Mouse (Mus musculus) cerebellum, adult 18-20 months (tissue): ENCODE measurements around the gene Arhgap9.

ENCODE experiments used
- DNase-seq, 2 experiments: peaks; one replicate each; pipeline ENCODE4 v3.0.0; 2021

The Arhgap9 gene

DNA sequence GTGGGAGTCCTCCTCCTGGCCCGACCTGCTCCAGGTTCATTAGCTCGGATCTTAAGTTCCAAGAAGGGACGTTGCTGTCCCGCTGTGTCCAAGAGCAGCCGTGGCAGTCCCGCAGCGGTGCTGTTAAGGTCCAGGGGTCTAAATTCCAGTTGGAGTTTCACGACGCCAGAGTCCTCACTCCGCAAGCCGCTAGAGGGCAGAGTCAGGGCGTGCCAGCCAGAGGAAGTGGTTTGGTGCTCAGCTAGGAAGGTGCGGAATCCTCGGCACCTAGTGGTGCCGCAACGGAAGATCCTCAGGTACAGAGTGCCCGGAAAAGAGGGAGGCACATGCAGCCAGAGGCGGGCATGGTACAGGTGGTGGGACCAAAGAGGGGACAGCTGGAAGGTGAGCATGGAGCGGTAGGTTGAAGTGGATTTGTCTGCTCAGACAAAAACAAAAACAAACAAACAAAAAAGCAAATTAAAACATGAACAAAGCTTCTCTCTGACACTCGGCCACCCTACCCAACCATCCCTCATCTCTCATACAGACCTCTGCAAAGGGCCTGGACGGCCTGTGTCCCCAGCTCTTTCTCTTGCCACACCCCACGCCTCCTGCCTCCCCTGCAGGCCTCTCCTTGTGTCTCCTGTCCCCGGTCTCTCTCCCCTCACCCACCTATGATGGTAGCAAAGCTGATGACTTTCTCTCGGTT is 29.0 kb downstream of the Arhgap9 start:
- DNase-seq = peak; percentile 84 to 85

DNA sequence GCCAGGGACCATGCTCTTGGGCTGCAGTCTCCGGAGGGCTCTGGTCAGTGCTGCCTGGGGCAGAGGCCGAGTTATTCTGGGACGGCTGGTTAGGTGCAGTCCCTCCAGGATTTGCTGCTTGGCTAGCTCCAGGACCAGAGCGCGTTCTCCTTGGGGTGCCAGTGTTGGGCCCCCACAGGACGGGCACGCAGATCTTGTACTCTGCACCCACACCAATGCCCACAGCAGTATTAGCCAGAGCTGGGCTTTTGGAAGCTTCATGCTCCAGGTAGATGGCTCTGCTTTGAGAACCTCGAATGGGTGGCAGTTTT is 29.5 kb downstream of the Arhgap9 start:
- no peak for DNase-seq

DNA sequence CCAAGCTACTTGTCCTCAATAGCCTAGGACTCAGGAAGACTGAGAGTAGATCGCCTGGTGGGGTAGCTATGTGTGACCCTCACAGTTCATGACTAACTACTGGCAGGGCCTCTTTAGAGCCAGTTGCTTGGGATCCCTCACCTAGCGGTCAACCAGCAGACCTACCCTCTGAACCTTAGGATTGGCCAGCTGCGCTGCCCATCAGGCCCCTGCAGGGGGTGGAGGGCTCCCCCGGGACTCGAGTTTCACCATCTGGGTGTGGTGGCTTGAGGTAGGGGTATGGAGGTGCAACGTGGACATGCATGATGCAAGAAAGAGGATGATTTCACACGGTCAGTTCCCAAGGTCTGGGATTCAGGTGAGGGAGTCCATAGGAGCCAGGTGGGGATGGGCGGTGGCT is 30.0 kb downstream of the Arhgap9 start:
- no peak for DNase-seq

DNA sequence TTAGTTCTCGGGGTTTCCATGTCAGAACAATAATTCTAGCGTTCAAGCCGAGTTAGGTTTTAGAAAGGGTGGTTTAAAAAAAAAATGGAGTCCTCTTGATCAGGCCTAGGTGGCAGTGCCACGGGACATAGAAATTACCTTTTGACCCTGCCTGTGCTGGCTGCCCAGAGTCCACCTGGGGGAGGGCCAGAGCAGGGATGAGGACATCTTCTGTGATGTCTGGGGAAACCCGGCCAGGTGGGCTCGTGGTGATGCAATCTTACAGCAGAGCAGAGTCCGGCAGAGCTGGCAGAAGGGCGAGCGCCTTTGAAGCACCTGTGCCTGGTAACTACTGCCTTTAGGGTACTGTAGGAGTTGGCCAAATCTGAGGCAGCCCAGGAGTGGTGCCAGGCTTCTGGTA is 30.4 kb downstream of the Arhgap9 start:
- no peak for DNase-seq

DNA sequence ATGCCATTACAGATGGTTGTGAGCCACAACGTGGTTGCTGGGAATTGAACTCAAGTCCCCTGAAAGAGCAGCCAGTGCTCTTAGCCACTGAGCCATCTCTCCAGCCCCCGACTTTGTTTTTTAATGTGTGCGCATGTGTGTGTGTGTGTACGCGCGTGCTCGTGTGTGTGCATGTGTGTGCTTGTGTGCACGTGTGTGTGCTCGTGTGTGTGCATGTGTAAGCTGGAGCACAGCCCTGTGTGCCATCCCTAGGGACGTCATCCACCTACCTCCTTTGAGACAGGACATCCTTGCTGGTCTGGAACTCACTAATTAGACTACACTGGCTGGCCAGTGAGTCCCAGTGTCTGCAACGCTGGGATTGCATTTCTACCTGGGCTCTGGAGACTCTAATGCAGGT is 31.0 kb downstream of the Arhgap9 start:
- DNase-seq = no peak

DNA sequence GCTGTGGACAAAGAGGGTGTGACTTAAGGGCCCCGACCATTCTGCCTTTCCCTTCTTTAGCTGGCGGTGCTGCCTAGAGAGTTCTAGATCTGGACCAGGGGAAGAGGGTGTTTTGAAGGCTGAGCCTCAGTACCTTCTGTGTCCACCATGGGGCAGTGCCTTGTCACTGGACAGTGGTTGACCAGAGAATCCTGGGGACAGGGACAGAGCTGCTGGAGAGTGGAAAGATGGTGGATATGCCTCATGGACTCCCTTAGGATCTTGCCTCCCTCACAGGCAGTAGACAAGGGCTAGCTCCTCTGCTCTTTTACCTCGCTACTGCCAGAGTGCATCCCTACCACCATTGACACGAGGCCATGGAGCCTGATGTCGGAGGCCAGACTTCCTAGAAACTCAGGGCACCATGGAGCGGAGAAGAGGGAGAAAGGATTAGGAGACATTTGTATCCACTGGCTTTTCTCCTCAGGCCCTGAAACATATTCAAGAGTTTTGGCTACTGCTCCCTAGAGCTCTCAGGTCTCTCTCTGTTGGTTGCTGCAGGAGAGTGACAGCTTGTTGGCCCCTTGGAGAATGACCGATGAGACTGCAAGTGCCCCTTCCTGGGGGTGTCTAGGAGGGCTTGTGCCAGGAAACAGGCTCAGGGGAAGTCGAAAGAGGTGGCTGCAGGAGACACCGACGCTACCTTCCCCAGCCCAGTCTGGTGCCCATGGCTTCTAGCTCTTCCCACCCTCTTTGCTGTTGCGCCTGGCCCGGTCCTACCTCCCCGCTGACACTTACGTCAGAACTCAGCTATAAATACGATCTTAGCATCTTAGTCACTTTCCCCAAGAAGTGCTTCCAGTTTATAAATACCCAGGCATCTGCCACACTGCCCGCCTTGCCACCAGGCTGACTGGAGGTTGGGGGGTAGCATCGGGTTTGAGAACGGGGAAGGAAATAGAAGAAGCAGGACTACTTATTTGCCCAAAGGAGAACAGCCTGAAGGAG is 32.4 kb downstream of the Arhgap9 start, which contains the start of gene Inhbe:
Gene Inhbe (minus strand): TSS at position 503 of the 987 bp plus-strand sequence.
- DNase-seq = peak; percentile 58 to 70

DNA sequence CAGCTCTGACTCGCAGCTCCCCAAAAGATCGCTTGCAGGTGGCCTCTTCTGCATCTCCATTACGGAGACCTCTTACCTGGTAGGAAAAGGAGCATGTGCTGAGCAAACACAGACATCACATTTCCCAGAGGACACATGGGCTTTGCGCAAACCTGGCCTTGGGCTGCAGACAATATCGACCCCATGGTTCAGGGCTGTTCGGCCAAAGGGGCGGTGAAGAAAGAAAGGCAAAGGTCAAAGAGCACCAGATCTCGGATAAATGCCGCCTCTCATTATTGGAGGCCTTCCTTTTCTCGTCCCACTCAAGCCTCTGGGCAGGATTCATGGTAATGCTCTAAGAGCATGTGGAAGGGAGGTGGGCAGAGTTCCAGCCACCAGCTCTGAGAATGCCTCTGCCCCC is 33.6 kb downstream of the Arhgap9 start:
- DNase-seq = no peak

DNA sequence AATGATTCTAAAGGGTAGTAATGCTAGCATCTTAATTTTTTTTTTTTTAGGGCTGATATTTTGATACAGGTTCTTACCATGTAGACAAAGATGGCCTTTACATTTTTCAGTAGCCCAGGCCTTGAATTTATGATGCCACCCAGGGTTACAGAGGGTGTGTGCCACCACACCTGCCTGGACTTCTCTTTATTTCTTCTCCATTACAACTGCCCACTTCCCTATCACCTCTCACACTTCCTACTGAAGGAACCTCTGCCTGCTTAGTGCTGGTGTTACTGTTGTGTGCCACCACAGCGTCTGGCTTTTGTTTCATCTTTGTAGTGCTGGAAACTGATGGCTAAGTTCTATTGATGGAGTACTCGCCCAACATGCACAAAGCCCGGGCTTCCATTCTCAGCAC is 39.0 kb downstream of the Arhgap9 start:
- no peak for DNase-seq

DNA sequence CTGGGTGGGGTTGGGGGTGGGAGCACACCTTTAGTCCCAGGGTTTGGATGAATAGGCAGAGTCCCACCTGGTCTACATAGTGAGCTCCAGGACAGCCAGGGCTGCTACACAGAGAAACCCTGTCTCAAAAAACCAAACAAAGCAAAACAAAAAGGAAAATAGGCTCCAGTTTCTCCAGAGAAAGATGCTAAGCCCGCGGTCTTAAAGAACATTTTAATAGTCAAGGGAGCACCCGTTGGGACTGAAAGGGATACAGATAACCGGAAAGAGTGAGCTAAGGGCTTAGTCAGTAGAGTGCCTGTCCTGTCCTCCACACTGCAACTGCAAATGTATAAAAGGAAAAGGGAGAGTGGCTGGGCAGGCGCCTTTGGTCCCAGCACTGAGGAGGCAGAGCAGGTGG is 45.4 kb downstream of the Arhgap9 start:
- DNase-seq = no peak

DNA sequence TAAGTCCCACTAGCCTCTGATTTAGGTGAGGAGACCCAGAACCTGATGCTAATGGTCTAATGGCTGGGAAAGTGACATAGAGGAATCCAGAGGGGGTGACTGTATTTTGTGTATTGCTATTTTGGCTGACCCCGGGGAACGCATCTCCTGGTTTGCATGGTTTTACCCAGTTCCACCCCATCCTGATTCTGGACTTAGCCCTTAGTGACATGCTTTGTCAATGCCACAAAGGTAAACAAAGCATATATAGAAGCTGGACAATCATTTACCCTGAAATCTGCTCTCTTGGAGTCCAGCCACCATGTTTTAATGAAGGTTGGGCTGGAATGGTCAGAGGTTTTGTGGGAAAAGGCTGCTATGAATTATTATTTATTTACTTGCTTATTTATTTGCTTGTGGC is 46.5 kb downstream of the Arhgap9 start:
- DNase-seq = no peak

DNA sequence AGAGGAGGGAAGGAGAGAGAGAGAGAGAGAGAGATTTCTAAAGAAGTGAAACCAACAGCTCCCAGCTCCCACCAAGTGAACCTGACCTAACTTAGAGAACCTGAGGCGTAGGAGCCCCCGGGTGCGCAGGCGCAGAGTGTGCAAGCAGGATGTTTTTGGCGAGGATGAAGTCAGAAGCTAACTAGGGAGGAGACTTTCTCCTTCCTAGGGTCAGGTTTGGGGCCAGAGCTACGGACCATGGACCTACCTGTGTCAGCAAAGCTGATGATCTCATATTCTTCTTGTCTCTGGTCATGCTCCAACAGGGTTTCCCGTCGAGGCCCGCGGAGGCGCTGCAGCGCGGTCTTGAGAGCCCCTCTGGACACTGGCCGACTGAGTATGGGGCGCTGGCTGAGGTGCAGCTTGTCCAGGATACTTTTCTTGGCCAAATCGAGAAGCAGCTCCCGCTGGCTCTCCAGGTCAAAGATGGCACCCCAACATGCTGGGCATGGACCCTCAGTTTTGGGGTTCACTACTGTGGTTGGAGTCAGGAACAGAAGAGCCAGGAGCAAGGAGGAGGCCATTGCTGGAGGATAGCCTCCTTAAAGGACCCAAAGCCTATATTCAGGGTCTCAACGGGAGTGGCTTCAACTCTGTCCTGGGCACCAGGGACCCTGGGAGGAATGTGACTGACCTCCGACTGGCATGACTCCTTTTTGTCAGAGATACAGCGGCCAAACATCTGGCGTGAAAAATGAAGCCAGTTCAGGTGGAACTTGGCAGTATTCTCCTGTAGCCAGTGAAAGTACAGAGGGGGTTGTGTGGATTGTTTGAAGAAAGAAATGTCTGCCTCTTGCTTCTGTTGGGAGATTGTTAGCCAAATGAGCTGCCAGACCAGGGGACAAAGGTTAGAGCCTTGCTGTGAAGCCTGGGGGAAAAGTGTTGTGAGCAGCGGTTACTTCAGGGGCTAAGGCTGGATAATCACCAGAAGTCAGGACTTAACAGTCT is 48.4 kb downstream of the Arhgap9 start, which contains the start of gene Inhbc:
Gene Inhbc (minus strand): TSS at position 598 of the 987 bp plus-strand sequence.
- no peak for DNase-seq

DNA sequence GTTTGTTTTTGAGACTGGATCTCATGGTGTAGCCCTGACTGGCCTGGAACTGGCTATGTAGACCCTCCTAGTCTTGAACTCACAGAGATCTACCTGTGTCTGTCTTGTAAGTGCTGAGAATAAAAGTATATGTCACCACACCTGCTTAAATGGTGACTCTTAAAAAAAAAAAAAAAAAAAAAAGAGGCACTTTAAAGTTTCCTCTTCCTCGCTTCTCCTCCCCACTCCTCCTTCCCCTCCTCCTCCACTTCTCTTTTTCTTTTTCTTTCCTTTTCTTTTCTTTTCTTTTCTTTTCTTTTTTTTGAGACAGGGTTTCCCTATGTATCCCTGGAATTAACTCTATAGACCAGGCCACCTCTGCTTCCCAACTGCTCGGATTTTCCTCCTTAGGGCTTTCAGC is 49.3 kb downstream of the Arhgap9 start:
- no peak for DNase-seq

DNA sequence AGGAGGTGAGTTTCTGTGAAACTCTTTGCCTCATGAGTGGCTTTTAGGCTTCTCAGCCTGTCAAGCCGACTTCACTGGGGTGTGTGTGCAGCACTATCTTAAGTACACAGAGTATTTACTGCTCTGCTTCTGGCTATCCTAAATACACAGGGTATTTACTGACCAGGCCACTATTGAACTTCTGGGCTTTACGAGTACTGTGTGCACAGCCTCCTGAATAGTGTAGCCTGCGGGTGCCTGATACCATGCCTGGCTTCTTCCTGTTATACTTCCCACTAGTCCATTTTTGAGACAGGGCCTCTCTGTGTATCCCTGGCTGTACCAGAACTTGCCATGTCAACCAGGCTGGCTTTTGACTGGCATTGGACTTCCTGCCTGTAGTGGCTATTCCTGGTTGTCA is 55.9 kb downstream of the Arhgap9 start:
- DNase-seq = no peak
